Mouse (Mus musculus) inflammation-experienced regulatory T-cells, adult 16 weeks (primary cell): ENCODE measurements around the gene Ubxn7. TPM values are rescaled to one million over a fixed set of nuclear protein-coding genes. Genes with fewer than 3 reads are reported as not detected.

Source experiments
- polyA plus RNA-seq: library from polyadenylated mRNA; unstranded; fragments of 100-300 nt; shearing (Covaris generic); gene quantifications from one replicate; pipeline ENCODE4 v1.2.1, GENCODE M21; 2017

The Ubxn7 gene
- polyA plus RNA-seq: 37.2 TPM

GRCm38 (mm10) chr16:32332040-32332555, at the start of gene Ubxn7:
Gene Ubxn7, plus strand, starts transcription at chr16:32332257.

DNA sequence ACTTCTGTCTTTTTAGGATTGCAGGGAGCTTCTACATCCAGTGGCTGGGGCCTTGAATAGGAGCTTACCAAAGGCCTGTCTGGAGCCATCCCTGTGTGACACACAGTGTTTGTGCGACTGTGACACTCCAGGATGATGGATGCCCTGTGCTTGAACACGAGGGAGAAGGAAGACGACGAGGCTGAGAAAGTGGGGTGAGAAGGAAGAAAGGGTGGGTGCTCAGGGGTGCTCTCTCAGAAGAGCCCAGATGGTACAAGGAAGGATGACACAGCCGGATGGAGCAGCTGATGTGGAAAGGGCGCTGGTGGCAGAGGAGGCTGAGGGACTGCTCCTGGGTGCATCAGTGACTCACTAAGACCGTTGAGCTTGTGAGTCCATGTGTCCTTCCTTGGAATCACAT, 68.2 kb downstream of the Ubxn7 start, which contains the start of gene Tm4sf19:
Tm4sf19 (plus strand) TSS at position 240 of the 400 bp plus-strand sequence.

GRCm38 (mm10) chr16:32419517-32420483, 87.7 kb downstream of the Ubxn7 start, which contains the start of gene Tctex1d2:
Gene Tctex1d2, plus strand, starts transcription at chr16:32419702.

GRCm38 (mm10) chr16:32430474-32431046, 98.5 kb downstream of the Ubxn7 start, which contains the start of gene Pcyt1a:
Gene Pcyt1a, plus strand, starts transcription at chr16:32430921.

Other genes starting within 250 kb of the Ubxn7 start
- 149 TPM for gene Pigx, start 232.5 kb upstream of the Ubxn7 start, polyA plus RNA-seq
- gene Cep19, start 232.5 kb upstream of the Ubxn7 start, polyA plus RNA-seq: 45.3 TPM
- gene Nrros, start 166.7 kb upstream of the Ubxn7 start, polyA plus RNA-seq: 97.3 TPM
- gene Bex6, start 152.4 kb upstream of the Ubxn7 start, polyA plus RNA-seq: not detected
- 3.0 TPM for gene Fbxo45, start 85.1 kb upstream of the Ubxn7 start, polyA plus RNA-seq
- gene Wdr53, start 85.0 kb upstream of the Ubxn7 start, polyA plus RNA-seq: 22.0 TPM
- not detected for gene Smco1, start 60.8 kb upstream of the Ubxn7 start, polyA plus RNA-seq
- gene Rnf168, start 54.8 kb upstream of the Ubxn7 start, polyA plus RNA-seq: 20.1 TPM
- gene Tm4sf19, start 68.2 kb downstream of the Ubxn7 start, polyA plus RNA-seq: not detected
- 4.2 TPM for gene Tctex1d2, start 87.4 kb downstream of the Ubxn7 start, polyA plus RNA-seq
- gene Pcyt1a, start 98.7 kb downstream of the Ubxn7 start, polyA plus RNA-seq: 17.4 TPM
- not detected for gene Slc51a, start 155.6 kb downstream of the Ubxn7 start, polyA plus RNA-seq
- not detected for gene Zdhhc19, start 164.0 kb downstream of the Ubxn7 start, polyA plus RNA-seq